In the genomic region with DNA sequence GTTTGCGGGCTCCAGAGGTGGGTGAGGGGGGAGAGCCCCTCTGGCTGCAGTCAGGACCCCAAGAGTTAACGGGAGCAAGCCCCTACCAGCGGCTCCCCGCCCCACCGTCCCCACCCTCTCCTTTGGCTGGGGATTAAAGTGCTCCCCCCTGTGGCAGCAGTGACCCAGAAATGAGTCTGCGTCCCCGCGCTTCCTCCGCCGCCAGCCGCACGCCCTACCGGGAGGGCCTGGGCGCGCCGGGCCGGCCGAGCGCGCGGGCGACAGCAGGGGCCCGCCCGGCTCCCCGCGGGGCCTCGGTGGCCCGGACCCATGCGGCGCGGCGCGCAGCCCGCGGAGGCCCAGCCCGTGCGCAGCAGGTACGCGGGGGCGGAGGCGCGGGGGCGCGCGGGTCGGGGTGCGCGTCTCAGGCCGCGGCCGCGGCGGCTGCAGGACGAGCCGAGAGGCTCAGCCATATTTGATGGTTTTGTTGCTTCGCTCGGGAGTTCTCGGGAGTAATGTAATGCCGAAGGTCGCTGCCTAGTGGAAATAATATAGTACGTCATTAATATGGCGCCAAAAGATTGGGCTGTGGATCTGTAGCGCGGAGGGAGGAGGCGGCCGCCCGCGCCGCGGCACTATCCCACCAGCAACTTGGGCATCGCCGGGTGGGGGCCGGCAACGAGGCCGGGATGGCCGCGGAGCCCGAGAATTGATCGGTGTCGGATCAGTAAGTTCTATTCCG, we compare ENCODE assay signal across 8 mouse cellular contexts. TPM values are rescaled to one million over a fixed set of nuclear protein-coding genes. Genes with fewer than 3 reads are reported as not detected.
DNase-seq lines count a peak whose midpoint lies in the region; ATAC-seq and TF ChIP-seq lines count a peak whose summit lies in the region.

No protein-coding gene starts in this region.

- H3K4me3 ChIP-seq in hindbrain, embryonic 15.5 days, result peak overlapping the region; percentile 60

- POLR2A ChIA-PET in Patski (lab: Charles Lee), result interaction anchor here (0.8 to 1.4 kb wide), 3 partner anchors 42 to 393 kb away, joined by 3 to 5 read pairs (median 3); no protein-coding TSS in a partner anchor

- TF ChIP-seq CTCF in Patski (IDR thresholded peaks at IDR 0.05), result no peak

- CTCF ChIA-PET in Patski (lab: Charles Lee), result interaction anchor here (0.6 to 1.0 kb wide), 5 partner anchors 179 to 381 kb away, joined by 3 to 4 read pairs (median 3); no protein-coding TSS in a partner anchor

- in situ Hi-C loops in Patski (cut with MboI; ENCODE audit: low pct_unique_long_range_greater_than_20kb), result loop anchor here (5.0 kb wide), 2 partner anchors 96 to 186 kb away; no protein-coding TSS in a partner anchor

- ATAC-seq in Patski, result peak; percentile 28
- peak; percentile 71 for ATAC-seq in hindbrain, embryonic 15.5 days (ENCODE audit: low FRiP score, low read depth)

- no peaks in the 10 kb centered on the region for H3K36me3 ChIP-seq in hindbrain, embryonic 15.5 days

- no peaks in the 10 kb centered on the region for H3K9me3 ChIP-seq in hindbrain, embryonic 15.5 days

- peak overlapping the region; percentile 94 for H3K4me2 ChIP-seq in hindbrain, embryonic 15.5 days

- H3K4me1 ChIP-seq in hindbrain, embryonic 15.5 days (replicated peaks), result peaks cover 15% of the 10 kb centered on the region

- H3K27ac ChIP-seq in hindbrain, embryonic 15.5 days (replicated peaks), result peak overlapping the region; percentile 93

- peak; percentile 56 for DNase-seq in Patski (ENCODE audit: low read depth, low spot score)
- peak; percentile 84 to 85 for DNase-seq in cerebellum, postnatal 25 days
- peak; percentile 70 to 73 for DNase-seq in frontal cortex, postnatal 36 days (ENCODE audit: low spot score in 2 of 2)
- peak; percentile 70 for DNase-seq in left cerebral cortex, adult 11 months (ENCODE audit: low spot score)
- peak; percentile 87 to 88 for DNase-seq in lung, postnatal 4 days
- peak; percentile 67 for DNase-seq in retina, postnatal 7 days (ENCODE audit: low read depth, low spot score)
- peak; percentile 73 to 76 for DNase-seq in urinary bladder, adult 18-20 months (ENCODE audit: low spot score in 2 of 2)

- under 1% methylated on average over 70 of the region's 81 CpGs for WGBS in hindbrain, embryonic 15.5 days

- peak overlapping the region; percentile 90 for H3K9ac ChIP-seq in hindbrain, embryonic 15.5 days

- H3K27me3 ChIP-seq in Patski, result no peaks in the 10 kb centered on the region
- H3K27me3 ChIP-seq in hindbrain, embryonic 15.5 days, result no peaks in the 10 kb centered on the region

RNA-seq across cellular contexts. Expression of a gene that starts 7.8 kb away (rescaled TPM):
- polyA plus RNA-seq in Patski (2021), result 48.1 TPM
- 14.2 and 15.7 TPM in 2 replicates for polyA plus RNA-seq in hindbrain, embryonic 15.5 days (2015; fragmentation: Nextera tagmentation; extraction: Ambion mirVana)

Comparison
In these comparisons a context has a peak if more than half of its experiments do, and no peak if none do; other contexts are left out.
1. Peak in every context shown above with its lines: DNase-seq, ATAC-seq, H3K4me3 ChIP-seq and H3K27ac ChIP-seq.